Mouse (Mus musculus) adrenal gland, adult 2 months (tissue): Measurements from ENCODE around the gene Ptpn21. TPM values are rescaled to one million over a fixed set of nuclear protein-coding genes. Genes with fewer than 3 reads are reported as not detected.

ENCODE experiments used
- DNase-seq: peaks from one replicate; pipeline ENCODE4 v3.0.0; 2021
- polyA plus RNA-seq: library from polyadenylated mRNA; depleted of rRNA; stranded (reverse); fragments of >200 nt; gene quantifications from 2 replicates; pipeline ENCODE4 v1.2.3, GENCODE M21; 2012; rRNA removed
- total RNA-seq, 2 experiments: library from RNA; stranded (reverse); gene quantifications; 2 replicates each; pipeline ENCODE4 v1.2.3; 2021

Ptpn21 gene
- total and polyA plus RNA-seq, 3 experiments, result 15.3 to 24.1 (median 19.8) TPM

- DNase-seq, result no peak
Measured at GRCm38 (mm10) chr12:98662617-98663016, 74.6 kb downstream of the Ptpn21 start.

- no peak for DNase-seq
Measured at GRCm38 (mm10) chr12:98656873-98657272, 80.3 kb downstream of the Ptpn21 start.

DNA sequence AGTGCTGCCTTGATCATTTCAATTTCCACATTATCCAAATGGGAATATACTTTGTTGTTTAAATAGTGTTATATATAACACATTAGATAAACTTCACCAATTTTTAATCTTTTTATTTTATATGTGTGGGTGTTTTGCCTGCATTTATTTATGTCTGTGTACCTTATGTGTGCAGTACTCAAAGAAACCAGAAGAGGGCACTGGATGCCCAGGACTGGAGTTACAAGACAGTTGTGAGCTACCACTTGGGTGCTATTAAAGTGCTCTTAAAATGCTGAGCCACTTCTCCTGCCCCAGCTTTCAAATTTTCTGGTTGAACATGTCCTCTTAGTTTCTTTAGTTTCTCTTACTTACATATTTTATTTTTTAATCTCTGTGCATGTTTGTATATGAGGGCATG, 92.4 kb downstream of the Ptpn21 start:
- DNase-seq, result no peak

DNA sequence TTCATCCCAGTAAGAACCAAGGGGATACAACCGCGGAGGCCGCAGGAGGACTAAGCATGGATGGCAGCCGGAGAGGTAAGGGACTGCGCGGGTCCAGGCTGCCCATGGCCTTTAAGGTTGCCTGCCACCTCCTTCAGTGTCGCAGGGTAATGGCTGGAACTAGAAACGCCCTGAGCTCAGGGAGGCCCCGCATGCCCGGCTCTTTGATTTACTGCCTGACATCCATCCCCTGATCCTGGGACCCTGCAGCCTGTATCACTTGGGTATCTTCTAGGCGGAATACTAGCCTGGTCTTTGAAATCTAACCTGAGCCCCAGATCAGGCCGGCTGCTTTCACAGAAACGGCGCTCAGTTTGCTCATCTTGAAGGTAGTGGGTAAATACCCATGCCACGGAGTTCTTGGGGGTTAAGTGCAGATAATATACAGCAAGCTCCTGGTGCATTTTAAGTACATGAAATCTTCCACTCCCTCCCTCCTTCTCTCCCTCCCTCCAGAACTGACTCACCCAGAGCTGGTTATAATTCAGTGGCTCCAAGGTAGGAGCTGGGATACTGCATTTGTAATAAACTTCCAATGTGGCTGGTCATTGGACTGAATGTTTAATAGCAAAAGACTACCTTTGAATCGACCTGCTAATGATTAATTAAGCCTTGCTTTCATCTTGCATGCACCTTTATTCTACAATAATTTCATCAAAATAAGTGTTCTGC, 108.8 kb downstream of the Ptpn21 start:
- peak; percentile 39 for DNase-seq

DNA sequence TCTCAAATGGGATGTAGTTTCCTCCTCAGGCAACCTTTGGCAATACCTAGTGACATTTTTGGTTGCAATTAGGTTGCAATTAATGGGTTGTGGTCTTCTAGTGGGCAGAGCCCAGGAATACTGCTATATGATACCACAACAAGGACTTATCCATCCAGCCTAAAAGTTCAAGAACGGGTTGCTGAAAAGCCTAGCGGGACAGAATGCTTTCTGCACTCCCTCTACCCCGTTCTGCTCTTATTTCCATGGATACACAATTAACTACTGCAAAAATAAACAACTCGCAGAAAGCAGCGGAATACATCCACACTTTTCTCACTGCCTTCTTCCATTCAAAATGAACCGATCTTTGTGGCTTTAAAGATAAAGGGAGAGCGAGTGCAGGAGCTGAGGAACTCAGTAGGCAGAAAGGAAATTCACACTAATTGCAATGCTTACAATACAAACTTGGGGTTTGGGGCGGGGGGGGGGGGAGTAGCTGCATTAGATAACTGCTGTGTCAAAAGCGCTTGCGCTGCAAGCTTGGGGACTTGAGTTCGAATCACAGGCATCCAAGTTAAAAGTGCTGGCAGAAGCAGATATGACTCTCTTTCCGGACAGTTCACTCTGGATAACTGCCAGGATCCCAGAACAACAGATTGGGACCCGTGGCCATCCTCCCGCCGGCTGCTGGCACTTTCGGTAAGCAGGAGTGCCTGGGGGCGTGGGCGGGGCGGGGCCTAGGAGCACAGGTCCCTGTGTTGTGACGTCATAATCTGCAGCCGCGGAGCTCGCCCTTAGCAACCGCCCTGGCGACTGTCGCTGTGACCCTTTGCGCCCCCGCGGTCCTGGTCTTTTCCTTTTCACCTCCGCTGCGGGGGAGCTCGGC, 109.6 kb downstream of the Ptpn21 start, which contains the start of gene Spata7:
TSS of gene Spata7 (plus strand) at position 766 of the 868 bp plus-strand sequence.
- DNase-seq, result peak; percentile 90

Other genes starting within 250 kb of the Ptpn21 start
- not detected for gene Kcnk10, start 159.1 kb downstream of the Ptpn21 start, total RNA-seq
- not detected in 2 replicates for gene Kcnk10, start 159.1 kb downstream of the Ptpn21 start, polyA plus RNA-seq
- gene Spata7, start 109.2 kb downstream of the Ptpn21 start, total RNA-seq, result 10 to 100 TPM in 1 of 2 experiments, 1 to 10 TPM in 1; 7.8 to 12.4 TPM
- gene Spata7, start 109.2 kb downstream of the Ptpn21 start, polyA plus RNA-seq, result 2.7 and 2.8 TPM in 2 replicates
- 100 to 1,000 TPM in 1 of 2 experiments, 10 to 100 TPM in 1; 80.8 to 107 TPM for gene Zc3h14, start 9.6 kb upstream of the Ptpn21 start, total RNA-seq
- gene Zc3h14, start 9.6 kb upstream of the Ptpn21 start, polyA plus RNA-seq, result 15.1 and 17.2 TPM in 2 replicates
- 10 to 100 TPM; 20.4 to 23.4 TPM for gene Eml5, start 164.1 kb upstream of the Ptpn21 start, total RNA-seq
- 3.7 and 5.5 TPM in 2 replicates for gene Eml5, start 164.1 kb upstream of the Ptpn21 start, polyA plus RNA-seq
- gene Ttc8, start 183.2 kb upstream of the Ptpn21 start, total RNA-seq, result 10 to 100 TPM; 25.8 to 33.0 TPM
- 9.6 and 11.4 TPM in 2 replicates for gene Ttc8, start 183.2 kb upstream of the Ptpn21 start, polyA plus RNA-seq